Mouse (Mus musculus) urinary bladder, postnatal 0 days (tissue): ENCODE results near the gene Olfr877. TPM values are rescaled to one million over a fixed set of nuclear protein-coding genes. Genes with fewer than 3 reads are reported as not detected.

Experiments used
- polyA plus RNA-seq: library from polyadenylated mRNA; unstranded; fragments of >200 nt; fragmentation: Nextera tagmentation; extraction: Ambion mirVana; gene quantifications from 2 replicates; pipeline ENCODE4 v1.2.1, GENCODE M21; 2015

Olfr877 gene
- not detected in 2 replicates for polyA plus RNA-seq

GRCm38 (mm10) chr9:37853969-37854368, at the start of gene Olfr877:
Gene Olfr877 (plus strand): TSS chr9:37854269.

GRCm38 (mm10) chr9:37896661-37897060, 42.6 kb downstream of the Olfr877 start, which contains the start of gene Olfr145:
Gene Olfr145 (plus strand): TSS chr9:37896724.

Other genes starting within 250 kb of the Olfr877 start
- gene Spa17, start 240.5 kb upstream of the Olfr877 start, polyA plus RNA-seq, result 3.1 and 3.4 TPM in 2 replicates
- gene Tbrg1, start 197.0 kb upstream of the Olfr877 start, polyA plus RNA-seq, result 133 and 144 TPM in 2 replicates
- 0.10 TPM in 1 of 2 replicates, not detected in the other for gene Panx3, start 185.0 kb upstream of the Olfr877 start, polyA plus RNA-seq
- not detected in 2 replicates for gene Olfr160, start 138.0 kb upstream of the Olfr877 start, polyA plus RNA-seq
- not detected in 2 replicates for gene Olfr874, start 109.2 kb upstream of the Olfr877 start, polyA plus RNA-seq
- not detected in 2 replicates for gene Olfr875, start 82.4 kb upstream of the Olfr877 start, polyA plus RNA-seq
- gene Olfr876, start 51.2 kb upstream of the Olfr877 start, polyA plus RNA-seq, result not detected in 2 replicates
- gene Olfr145, start 42.5 kb downstream of the Olfr877 start, polyA plus RNA-seq, result not detected in 2 replicates
- not detected in 2 replicates for gene Olfr878, start 63.6 kb downstream of the Olfr877 start, polyA plus RNA-seq
- gene Olfr881, start 137.6 kb downstream of the Olfr877 start, polyA plus RNA-seq, result not detected in 2 replicates
- gene Olfr883, start 171.5 kb downstream of the Olfr877 start, polyA plus RNA-seq, result not detected in 2 replicates
- not detected in 2 replicates for gene Olfr884, start 192.3 kb downstream of the Olfr877 start, polyA plus RNA-seq
- gene Olfr885, start 207.1 kb downstream of the Olfr877 start, polyA plus RNA-seq, result not detected in 2 replicates
- gene Olfr887, start 229.8 kb downstream of the Olfr877 start, polyA plus RNA-seq, result not detected in 2 replicates